Mouse (Mus musculus): Measurements from ENCODE around the gene Pde3a. TPM values are rescaled to one million over a fixed set of nuclear protein-coding genes. Genes with fewer than 3 reads are reported as not detected.

The Pde3a gene
- polyA plus RNA-seq, 2 experiments: 0.45 to 0.86 TPM

DNA sequence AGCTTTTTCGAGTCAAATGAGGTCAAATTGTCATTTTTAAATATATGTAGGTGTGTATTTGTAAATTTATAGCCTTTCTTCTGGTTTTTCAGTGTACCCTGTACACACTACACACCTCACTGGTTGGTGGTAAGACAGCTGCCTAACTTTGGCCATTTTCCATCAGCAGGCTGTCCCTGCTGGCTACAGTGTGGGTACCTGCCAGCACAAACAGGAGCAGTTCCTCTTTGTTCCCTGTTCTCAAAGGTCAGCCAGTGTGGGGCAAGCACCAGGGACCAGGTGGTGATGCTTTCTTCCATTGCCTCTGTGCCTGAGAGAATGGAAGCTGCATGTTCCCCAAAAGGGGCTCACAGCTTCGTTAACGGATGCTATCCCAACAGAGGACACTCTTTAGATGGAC, 28.0 kb upstream of the Pde3a start:
- Histone ChIP-seq H3K9ac (replicated peaks) (no peak overlapping the region), H3K4me1 (replicated peaks; ENCODE audit: control insufficient read depth in 2 of 2, insufficient read depth in 2 of 2, low read length in 1 of 2) (no peaks in the 10 kb centered on the region), H3K4me2 (ENCODE audit: low read depth) (no peak overlapping the region), H3K27ac (no peak overlapping the region), H3K4me3 (ENCODE audit: insufficient read depth in 1 of 2, low read depth in 2 of 2, low read length in 2 of 2) (no peak overlapping the region), H3K27me3 (ENCODE audit: control insufficient read depth, insufficient read depth, low read length) (no peaks in the 10 kb centered on the region), H3K9me3 (ENCODE audit: control insufficient read depth, low read length) (no peaks in the 10 kb centered on the region), H3K36me3 (replicated peaks; ENCODE audit: control insufficient read depth, insufficient read depth, low read depth) (no peaks in the 10 kb centered on the region)
- whole genome bisulfite sequencing (ENCODE audit: insufficient replicate concordance): 45% methylated on average over 3 of the region's 3 CpGs
- ATAC-seq (ENCODE audit: insufficient read depth): no peak
- TF ChIP-seq EP300 (IDR thresholded peaks at IDR 0.05; ENCODE audit: low read depth) (no peak), CTCF (IDR thresholded peaks at IDR 0.05; ENCODE audit: low read depth) (no peak)
- DNase-seq (ENCODE audit: low read depth in 3 of 3, low spot score in 3 of 3): no peak

- H3K36me3 ChIP-seq (replicated peaks; ENCODE audit: control insufficient read depth, insufficient read depth, low read depth): no peaks in the 10 kb centered on the region
- no peaks in the 10 kb centered on the region for H3K27me3 ChIP-seq (ENCODE audit: control insufficient read depth, insufficient read depth, low read length)
- ATAC-seq (ENCODE audit: insufficient read depth) (no peak), DNase-seq (ENCODE audit: low read depth in 3 of 3, low spot score in 3 of 3) (no peak)
- no peak for TF ChIP-seq CTCF (IDR thresholded peaks at IDR 0.05; ENCODE audit: low read depth)
- TF ChIP-seq EP300 (IDR thresholded peaks at IDR 0.05; ENCODE audit: low read depth): no peak
- H3K9ac ChIP-seq (replicated peaks): no peak overlapping the region
- H3K4me3 ChIP-seq (ENCODE audit: insufficient read depth in 1 of 2, low read depth in 2 of 2, low read length in 2 of 2): no peak overlapping the region
- 64% methylated on average over 15 of the region's 15 CpGs for WGBS (ENCODE audit: insufficient replicate concordance)
- no peak overlapping the region for H3K27ac ChIP-seq
- no peak overlapping the region for H3K4me2 ChIP-seq (ENCODE audit: low read depth)
- H3K9me3 ChIP-seq (ENCODE audit: control insufficient read depth, low read length): no peaks in the 10 kb centered on the region
- no peaks in the 10 kb centered on the region for H3K4me1 ChIP-seq (replicated peaks; ENCODE audit: control insufficient read depth in 2 of 2, insufficient read depth in 2 of 2, low read length in 1 of 2)
These were observed 22.0 kb upstream of the Pde3a start for GRCm38 (mm10) chr6:141226851-141227657.

GRCm38 (mm10) chr6:141227658-141228005, 21.4 kb upstream of the Pde3a start:
- H3K27ac ChIP-seq: no peak overlapping the region
- DNase-seq (ENCODE audit: low read depth in 3 of 3, low spot score in 3 of 3) (no peak), ATAC-seq (ENCODE audit: insufficient read depth) (no peak)
- no peaks in the 10 kb centered on the region for H3K36me3 ChIP-seq (replicated peaks; ENCODE audit: control insufficient read depth, insufficient read depth, low read depth)
- H3K9me3 ChIP-seq (ENCODE audit: control insufficient read depth, low read length): no peaks in the 10 kb centered on the region
- no peak overlapping the region for H3K9ac ChIP-seq (replicated peaks)
- no peak overlapping the region for H3K4me2 ChIP-seq (ENCODE audit: low read depth)
- 44% methylated on average over 3 of the region's 3 CpGs for WGBS (ENCODE audit: insufficient replicate concordance)
- TF ChIP-seq CTCF (IDR thresholded peaks at IDR 0.05; ENCODE audit: low read depth) (no peak), EP300 (IDR thresholded peaks at IDR 0.05; ENCODE audit: low read depth) (no peak)
- no peaks in the 10 kb centered on the region for H3K4me1 ChIP-seq (replicated peaks; ENCODE audit: control insufficient read depth in 2 of 2, insufficient read depth in 2 of 2, low read length in 1 of 2)
- H3K27me3 ChIP-seq (ENCODE audit: control insufficient read depth, insufficient read depth, low read length): no peaks in the 10 kb centered on the region
- no peak overlapping the region for H3K4me3 ChIP-seq (ENCODE audit: insufficient read depth in 1 of 2, low read depth in 2 of 2, low read length in 2 of 2)

GRCm38 (mm10) chr6:141232756-141233382, 16.2 kb upstream of the Pde3a start:
- Histone ChIP-seq H3K36me3 (replicated peaks; ENCODE audit: control insufficient read depth, insufficient read depth, low read depth) (no peaks in the 10 kb centered on the region), H3K27me3 (ENCODE audit: control insufficient read depth, insufficient read depth, low read length) (no peaks in the 10 kb centered on the region), H3K9me3 (ENCODE audit: control insufficient read depth, low read length) (no peaks in the 10 kb centered on the region), H3K27ac (no peak overlapping the region), H3K4me3 (ENCODE audit: insufficient read depth in 1 of 2, low read depth in 2 of 2, low read length in 2 of 2) (no peak overlapping the region), H3K4me2 (ENCODE audit: low read depth) (no peak overlapping the region), H3K4me1 (replicated peaks; ENCODE audit: control insufficient read depth in 2 of 2, insufficient read depth in 2 of 2, low read length in 1 of 2) (no peaks in the 10 kb centered on the region), H3K9ac (replicated peaks) (no peak overlapping the region)
- TF ChIP-seq EP300 (IDR thresholded peaks at IDR 0.05; ENCODE audit: low read depth) (no peak), CTCF (IDR thresholded peaks at IDR 0.05; ENCODE audit: low read depth) (no peak)
- ATAC-seq (ENCODE audit: insufficient read depth): no peak
- DNase-seq (ENCODE audit: low read depth in 3 of 3, low spot score in 3 of 3): no peak
- WGBS (ENCODE audit: insufficient replicate concordance): 63% methylated on average over 6 of the region's 6 CpGs

DNA sequence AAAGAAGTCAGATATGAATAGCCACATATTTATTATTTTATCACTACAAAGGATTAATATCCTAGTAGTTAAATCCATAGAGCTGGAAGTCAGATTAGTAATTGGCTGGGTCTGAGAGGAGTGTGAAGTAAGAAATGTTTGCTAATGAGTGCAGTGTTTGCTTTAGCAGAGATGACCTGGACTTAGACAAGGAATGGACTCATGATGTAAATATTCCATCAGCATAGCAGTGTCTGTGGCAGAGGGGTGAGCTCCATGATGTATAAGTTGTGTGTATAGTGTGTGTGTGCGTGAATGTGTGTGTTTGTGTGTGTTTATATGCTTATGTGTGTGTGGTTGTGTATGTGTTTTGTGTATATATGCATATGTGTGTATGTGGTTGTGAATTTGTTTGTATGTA, 7.3 kb upstream of the Pde3a start:
- H3K4me2 ChIP-seq (ENCODE audit: low read depth): no peak overlapping the region
- no peaks in the 10 kb centered on the region for H3K36me3 ChIP-seq (replicated peaks; ENCODE audit: control insufficient read depth, insufficient read depth, low read depth)
- H3K9ac ChIP-seq (replicated peaks): no peak overlapping the region
- H3K27ac ChIP-seq: no peak overlapping the region
- ATAC-seq (ENCODE audit: insufficient read depth): no peak
- no peaks in the 10 kb centered on the region for H3K9me3 ChIP-seq (ENCODE audit: control insufficient read depth, low read length)
- no peaks in the 10 kb centered on the region for H3K27me3 ChIP-seq (ENCODE audit: control insufficient read depth, insufficient read depth, low read length)
- no peak overlapping the region for H3K4me3 ChIP-seq (ENCODE audit: insufficient read depth in 1 of 2, low read depth in 2 of 2, low read length in 2 of 2)
- no peak for TF ChIP-seq EP300 (IDR thresholded peaks at IDR 0.05; ENCODE audit: low read depth)
- no peak for TF ChIP-seq CTCF (IDR thresholded peaks at IDR 0.05; ENCODE audit: low read depth)
- WGBS (ENCODE audit: insufficient replicate concordance): 62% methylated on average over 1 of the region's 1 CpGs
- H3K4me1 ChIP-seq (replicated peaks; ENCODE audit: control insufficient read depth in 2 of 2, insufficient read depth in 2 of 2, low read length in 1 of 2): no peaks in the 10 kb centered on the region
- DNase-seq (ENCODE audit: low read depth in 3 of 3, low spot score in 3 of 3): no peak

Measured in liver, embryonic 14.5 days (tissue).